ENCODE assay signal across 31 mouse cellular contexts in genomic region chr11:50387697-50388096, GRCm38 (mm10). TPM values are rescaled to one million over a fixed set of nuclear protein-coding genes. Genes with fewer than 3 reads are reported as not detected.
A peak's percentile ranks its signal among the peaks of the same experiment; 100 is the strongest.
DNase-seq lines count a peak whose midpoint lies in the region; ATAC-seq and TF ChIP-seq lines count a peak whose summit lies in the region.
"Had no signal": no experiment of that assay in that cellular context is flagged by ENCODE, and none has a peak within 500 bp of the region (broad histone marks: within the 10 kb centered on the region; RNA-seq: fewer than 3 reads in every experiment).

No protein-coding gene starts in this region.

- no peaks in the 10 kb centered on the region for H3K27me3 ChIP-seq in embryonic facial prominence, embryonic 12.5 days
- no peaks in the 10 kb centered on the region for H3K27me3 ChIP-seq in embryonic facial prominence, embryonic 10.5 days (replicated peaks; ENCODE audit: low read depth, poor library complexity, severe bottlenecking)
- no peaks in the 10 kb centered on the region for H3K27me3 ChIP-seq in heart, embryonic 12.5 days (replicated peaks)
- H3K27me3 ChIP-seq in heart, embryonic 11.5 days (ENCODE audit: control insufficient read depth, insufficient read depth, low read length), result no peaks in the 10 kb centered on the region
- H3K27me3 ChIP-seq in intestine, embryonic 14.5 days (replicated peaks; ENCODE audit: control insufficient read depth, insufficient read depth, low read length), result no peaks in the 10 kb centered on the region
- no peaks in the 10 kb centered on the region for H3K27me3 ChIP-seq in intestine, postnatal 0 days (replicated peaks; ENCODE audit: control insufficient read depth, insufficient read depth, low read length)
- no peaks in the 10 kb centered on the region for H3K27me3 ChIP-seq in midbrain, embryonic 15.5 days (replicated peaks)
- no peaks in the 10 kb centered on the region for H3K27me3 ChIP-seq in midbrain, embryonic 14.5 days (ENCODE audit: control insufficient read depth, insufficient read depth, low read length)
- H3K27me3 ChIP-seq: embryonic facial prominence, embryonic 15.5 days; forebrain, embryonic 15.5 days; heart, embryonic 15.5 days; hindbrain, embryonic 15.5 days; megakaryocyte, embryonic 14.5 days; Patski; stomach, embryonic 15.5 days had no signal

- no peaks in the 10 kb centered on the region for H3K9me3 ChIP-seq in embryonic facial prominence, embryonic 12.5 days
- no peaks in the 10 kb centered on the region for H3K9me3 ChIP-seq in embryonic facial prominence, embryonic 10.5 days
- H3K9me3 ChIP-seq in heart, embryonic 12.5 days (replicated peaks), result no peaks in the 10 kb centered on the region
- no peaks in the 10 kb centered on the region for H3K9me3 ChIP-seq in heart, embryonic 11.5 days (replicated peaks; ENCODE audit: control insufficient read depth, low read length)
- no peaks in the 10 kb centered on the region for H3K9me3 ChIP-seq in intestine, embryonic 14.5 days (ENCODE audit: control insufficient read depth, low read length)
- no peaks in the 10 kb centered on the region for H3K9me3 ChIP-seq in intestine, postnatal 0 days (ENCODE audit: control insufficient read depth)
- H3K9me3 ChIP-seq in midbrain, embryonic 15.5 days, result no peaks in the 10 kb centered on the region
- H3K9me3 ChIP-seq in midbrain, embryonic 14.5 days (ENCODE audit: control insufficient read depth, low read length), result no peaks in the 10 kb centered on the region
- H3K9me3 ChIP-seq: embryonic facial prominence, embryonic 15.5 days; forebrain, embryonic 15.5 days; G1E; heart, embryonic 15.5 days; hindbrain, embryonic 15.5 days; megakaryocyte, embryonic 14.5 days; stomach, embryonic 15.5 days had no signal

- H3K27ac ChIP-seq in embryonic facial prominence, embryonic 12.5 days, result peak overlapping the region; percentile 1; the same call in 1 of the 2 replicates
- H3K27ac ChIP-seq in embryonic facial prominence, embryonic 10.5 days (replicated peaks), result no peak overlapping the region
- H3K27ac ChIP-seq in heart, embryonic 12.5 days (ENCODE audit: poor library complexity, severe bottlenecking), result 0 out of 2 replicates have a peak overlapping the region, but pooled peaks have one; percentile 0
- no peak overlapping the region for H3K27ac ChIP-seq in heart, embryonic 11.5 days (ENCODE audit: low read depth, low read length)
- no peak overlapping the region for H3K27ac ChIP-seq in intestine, embryonic 14.5 days (ENCODE audit: low read depth)
- H3K27ac ChIP-seq in intestine, postnatal 0 days (ENCODE audit: low read depth, low read length), result no peak overlapping the region; the same call in 1 of the 2 replicates
- H3K27ac ChIP-seq in midbrain, embryonic 15.5 days, result no peak overlapping the region
- H3K27ac ChIP-seq in midbrain, embryonic 14.5 days (replicated peaks; ENCODE audit: low read depth, low read length), result no peak overlapping the region
- H3K27ac ChIP-seq: embryonic facial prominence, embryonic 15.5 days; forebrain, embryonic 15.5 days; gastrocnemius, adult 2 months; heart, embryonic 15.5 days; hindbrain, embryonic 15.5 days; stomach, embryonic 15.5 days had no signal

- H3K36me3 ChIP-seq in embryonic facial prominence, embryonic 12.5 days, result peaks cover 57% of the 10 kb centered on the region
- H3K36me3 ChIP-seq in embryonic facial prominence, embryonic 10.5 days (replicated peaks), result peaks cover 96% of the 10 kb centered on the region
- peaks cover 63% of the 10 kb centered on the region for H3K36me3 ChIP-seq in heart, embryonic 12.5 days
- H3K36me3 ChIP-seq in heart, embryonic 11.5 days (ENCODE audit: control insufficient read depth, insufficient read depth, low read length), result peaks cover 24% of the 10 kb centered on the region
- peaks cover 79% of the 10 kb centered on the region for H3K36me3 ChIP-seq in intestine, embryonic 14.5 days (ENCODE audit: control insufficient read depth, insufficient read depth, low read length)
- H3K36me3 ChIP-seq in intestine, postnatal 0 days (ENCODE audit: control insufficient read depth, insufficient read depth), result peaks cover 62% of the 10 kb centered on the region
- H3K36me3 ChIP-seq in midbrain, embryonic 15.5 days (replicated peaks), result peaks cover 37% of the 10 kb centered on the region
- H3K36me3 ChIP-seq in midbrain, embryonic 14.5 days (ENCODE audit: control insufficient read depth, insufficient read depth, low read length), result peaks cover 82% of the 10 kb centered on the region

- no peak overlapping the region for H3K4me2 ChIP-seq in embryonic facial prominence, embryonic 12.5 days (replicated peaks)
- no peak overlapping the region for H3K4me2 ChIP-seq in heart, embryonic 12.5 days
- no peak overlapping the region for H3K4me2 ChIP-seq in heart, embryonic 11.5 days
- H3K4me2 ChIP-seq in intestine, embryonic 14.5 days (ENCODE audit: low read length), result no peak overlapping the region
- no peak overlapping the region for H3K4me2 ChIP-seq in intestine, postnatal 0 days (replicated peaks; ENCODE audit: low read depth)
- H3K4me2 ChIP-seq in midbrain, embryonic 15.5 days, result no peak overlapping the region
- H3K4me2 ChIP-seq in midbrain, embryonic 14.5 days (ENCODE audit: low read length), result no peak overlapping the region
- H3K4me2 ChIP-seq: embryonic facial prominence, embryonic 15.5 days; forebrain, embryonic 15.5 days; heart, embryonic 15.5 days; hindbrain, embryonic 15.5 days; stomach, embryonic 15.5 days had no signal

- H3K4me1 ChIP-seq in embryonic facial prominence, embryonic 12.5 days, result no peaks in the 10 kb centered on the region
- no peaks in the 10 kb centered on the region for H3K4me1 ChIP-seq in embryonic facial prominence, embryonic 10.5 days
- peaks cover 15% of the 10 kb centered on the region for H3K4me1 ChIP-seq in heart, embryonic 12.5 days (replicated peaks)
- peaks cover 10% of the 10 kb centered on the region; the same call in 1 of the 2 replicates for H3K4me1 ChIP-seq in heart, embryonic 11.5 days (ENCODE audit: control insufficient read depth, insufficient read depth, low read length)
- no peaks in the 10 kb centered on the region for H3K4me1 ChIP-seq in intestine, embryonic 14.5 days (replicated peaks; ENCODE audit: control insufficient read depth, insufficient read depth, low read length)
- no peaks in the 10 kb centered on the region for H3K4me1 ChIP-seq in intestine, postnatal 0 days (replicated peaks; ENCODE audit: control insufficient read depth, insufficient read depth, low read length)
- no peaks in the 10 kb centered on the region for H3K4me1 ChIP-seq in midbrain, embryonic 15.5 days
- no peaks in the 10 kb centered on the region for H3K4me1 ChIP-seq in midbrain, embryonic 14.5 days (ENCODE audit: control insufficient read depth, insufficient read depth, low read length)
- H3K4me1 ChIP-seq: embryonic facial prominence, embryonic 15.5 days; hindbrain, embryonic 15.5 days; stomach, embryonic 15.5 days had no signal

- no peak for DNase-seq in embryonic facial prominence, embryonic 10.5 days (ENCODE audit: low spot score)
- no peak for DNase-seq in intestine, embryonic 14.5 days (ENCODE audit: low spot score)
- no peak for DNase-seq in midbrain, embryonic 14.5 days
- DNase-seq: adrenal gland, postnatal 10 days; cerebellum, adult 11 months; cerebellum, adult 9-10 months; gastrocnemius, adult 2 months; heart, postnatal 4 days; kidney, adult 9 months; kidney, postnatal 10 days; layer of hippocampus, postnatal 36 days; left cerebral cortex, postnatal 4 days; liver; right cerebral cortex, postnatal 25 days had no signal

- H3K9ac ChIP-seq in embryonic facial prominence, embryonic 12.5 days, result no peak overlapping the region
- H3K9ac ChIP-seq in heart, embryonic 12.5 days, result no peak overlapping the region
- H3K9ac ChIP-seq in heart, embryonic 11.5 days (ENCODE audit: low read depth, low read length), result no peak overlapping the region
- H3K9ac ChIP-seq in intestine, embryonic 14.5 days (ENCODE audit: low read length), result no peak overlapping the region
- H3K9ac ChIP-seq in intestine, postnatal 0 days (ENCODE audit: low read depth, low read length), result no peak overlapping the region
- no peak overlapping the region for H3K9ac ChIP-seq in midbrain, embryonic 15.5 days
- H3K9ac ChIP-seq in midbrain, embryonic 14.5 days (replicated peaks; ENCODE audit: low read length), result no peak overlapping the region
- H3K9ac ChIP-seq: embryonic facial prominence, embryonic 15.5 days; forebrain, embryonic 15.5 days; heart, embryonic 15.5 days; hindbrain, embryonic 15.5 days; stomach, embryonic 15.5 days had no signal

- H3K4me3 ChIP-seq in embryonic facial prominence, embryonic 12.5 days, result no peak overlapping the region
- H3K4me3 ChIP-seq in embryonic facial prominence, embryonic 10.5 days, result no peak overlapping the region
- H3K4me3 ChIP-seq in heart, embryonic 12.5 days, result no peak overlapping the region
- H3K4me3 ChIP-seq in heart, embryonic 11.5 days (ENCODE audit: low read depth, low read length), result no peak overlapping the region
- no peak overlapping the region for H3K4me3 ChIP-seq in intestine, embryonic 14.5 days (ENCODE audit: low read depth, low read length)
- no peak overlapping the region for H3K4me3 ChIP-seq in intestine, postnatal 0 days (ENCODE audit: low read depth, low read length)
- H3K4me3 ChIP-seq in midbrain, embryonic 15.5 days, result no peak overlapping the region
- no peak overlapping the region for H3K4me3 ChIP-seq in midbrain, embryonic 14.5 days (replicated peaks; ENCODE audit: low read depth, low read length)
- H3K4me3 ChIP-seq: embryonic facial prominence, embryonic 15.5 days; forebrain, embryonic 15.5 days; gastrocnemius, adult 2 months; heart, embryonic 15.5 days; hindbrain, embryonic 15.5 days; megakaryocyte, embryonic 14.5 days; stomach, embryonic 15.5 days had no signal

- no peak for ATAC-seq in embryonic facial prominence, embryonic 12.5 days (ENCODE audit: insufficient number of reproducible peaks, insufficient read depth, low FRiP score, low TSS enrichment)
- no peak for ATAC-seq in heart, embryonic 12.5 days (ENCODE audit: insufficient number of reproducible peaks, low FRiP score)
- ATAC-seq in heart, embryonic 11.5 days (replicated peaks; ENCODE audit: insufficient number of reproducible peaks, low FRiP score, low TSS enrichment), result no peak
- 0 out of 2 replicates have a peak, but pooled peaks have one; percentile 14 for ATAC-seq in intestine, embryonic 14.5 days (replicated peaks; ENCODE audit: low FRiP score, low TSS enrichment, low read depth)
- no peak for ATAC-seq in intestine, postnatal 0 days
- ATAC-seq in midbrain, embryonic 15.5 days (replicated peaks), result 0 out of 2 replicates have a peak, but pooled peaks have one; percentile 12
- ATAC-seq in midbrain, embryonic 14.5 days (ENCODE audit: low FRiP score, low TSS enrichment), result no peak
- ATAC-seq: forebrain, embryonic 15.5 days; intestine, embryonic 16.5 days; midbrain, embryonic 16.5 days; Patski had no signal

- TF ChIP-seq CTCF in intestine, postnatal 0 days (IDR thresholded peaks at IDR 0.05; ENCODE audit: low read depth), result no peak

- WGBS in embryonic facial prominence, embryonic 12.5 days, result 91% methylated on average over 4 of the region's 4 CpGs
- WGBS in embryonic facial prominence, embryonic 10.5 days, result 91% methylated on average over 4 of the region's 4 CpGs
- WGBS in heart, embryonic 12.5 days, result 76% methylated on average over 4 of the region's 4 CpGs
- WGBS in heart, embryonic 11.5 days (ENCODE audit: insufficient replicate concordance), result 81% methylated on average over 4 of the region's 4 CpGs
- 85% methylated on average over 4 of the region's 4 CpGs for WGBS in intestine, embryonic 14.5 days
- 83% methylated on average over 4 of the region's 4 CpGs for WGBS in intestine, postnatal 0 days
- WGBS in midbrain, embryonic 15.5 days, result 93% methylated on average over 4 of the region's 4 CpGs
- 91% methylated on average over 4 of the region's 4 CpGs for WGBS in midbrain, embryonic 14.5 days

RNA-seq across cellular contexts. Expression of gene Hnrnph1, which starts 10.9 kb away (rescaled TPM):
- 590 and 605 TPM in 2 replicates for polyA plus RNA-seq in embryonic facial prominence, embryonic 12.5 days (2016; fragmentation: Nextera tagmentation; extraction: Ambion mirVana)
- polyA plus RNA-seq in embryonic facial prominence, embryonic 10.5 days (2016; fragmentation: Nextera tagmentation; extraction: Ambion mirVana), result 611 and 614 TPM in 2 replicates
- 255 and 272 TPM in 2 replicates for polyA plus RNA-seq in heart, embryonic 12.5 days (2016; fragmentation: Nextera tagmentation; extraction: Ambion mirVana)
- 320 and 342 TPM in 2 replicates for polyA plus RNA-seq in heart, embryonic 11.5 days (2014; fragmentation: Nextera tagmentation; extraction: Ambion mirVana)
- polyA plus RNA-seq in intestine, embryonic 14.5 days (2014; fragmentation: Nextera tagmentation; extraction: Ambion mirVana), result 411 and 475 TPM in 2 replicates
- polyA plus RNA-seq in intestine, postnatal 0 days (2015; fragmentation: Nextera tagmentation; extraction: Ambion mirVana), result 111 and 112 TPM in 2 replicates
- 509 and 525 TPM in 2 replicates for polyA plus RNA-seq in midbrain, embryonic 15.5 days (2015; fragmentation: Nextera tagmentation; extraction: Ambion mirVana)
- polyA plus RNA-seq in midbrain, embryonic 14.5 days (2014; fragmentation: Nextera tagmentation; extraction: Ambion mirVana), result 539 and 584 TPM in 2 replicates

RNA-seq across cellular contexts. Expression of gene Cby3, which starts 33.4 kb away (rescaled TPM):
- polyA plus RNA-seq in embryonic facial prominence, embryonic 12.5 days (2016; fragmentation: Nextera tagmentation; extraction: Ambion mirVana), result 0.46 and 0.73 TPM in 2 replicates
- polyA plus RNA-seq in embryonic facial prominence, embryonic 10.5 days (2016; fragmentation: Nextera tagmentation; extraction: Ambion mirVana), result 0.52 TPM in 1 of 2 replicates, not detected in the other
- polyA plus RNA-seq in heart, embryonic 12.5 days (2016; fragmentation: Nextera tagmentation; extraction: Ambion mirVana), result 0.26 TPM in 1 of 2 replicates, not detected in the other
- polyA plus RNA-seq in heart, embryonic 11.5 days (2014; fragmentation: Nextera tagmentation; extraction: Ambion mirVana), result not detected in 2 replicates
- polyA plus RNA-seq in intestine, embryonic 14.5 days (2014; fragmentation: Nextera tagmentation; extraction: Ambion mirVana), result 0.27 TPM in 2 replicates
- polyA plus RNA-seq in intestine, postnatal 0 days (2015; fragmentation: Nextera tagmentation; extraction: Ambion mirVana), result 0.17 and 0.30 TPM in 2 replicates
- 1.2 and 1.6 TPM in 2 replicates for polyA plus RNA-seq in midbrain, embryonic 15.5 days (2015; fragmentation: Nextera tagmentation; extraction: Ambion mirVana)
- 0.32 and 0.77 TPM in 2 replicates for polyA plus RNA-seq in midbrain, embryonic 14.5 days (2014; fragmentation: Nextera tagmentation; extraction: Ambion mirVana)
- polyA plus RNA-seq: G1E; liver, embryonic 16.5 days; neural tube, embryonic 11.5 days; Patski had no signal

RNA-seq across cellular contexts. Expression of gene Rufy1, which starts 43.2 kb away (rescaled TPM):
- 24.9 and 27.1 TPM in 2 replicates for polyA plus RNA-seq in embryonic facial prominence, embryonic 12.5 days (2016; fragmentation: Nextera tagmentation; extraction: Ambion mirVana)
- polyA plus RNA-seq in embryonic facial prominence, embryonic 10.5 days (2016; fragmentation: Nextera tagmentation; extraction: Ambion mirVana), result 21.8 and 27.0 TPM in 2 replicates
- 19.6 and 21.8 TPM in 2 replicates for polyA plus RNA-seq in heart, embryonic 12.5 days (2016; fragmentation: Nextera tagmentation; extraction: Ambion mirVana)
- polyA plus RNA-seq in heart, embryonic 11.5 days (2014; fragmentation: Nextera tagmentation; extraction: Ambion mirVana), result 19.5 and 20.0 TPM in 2 replicates
- polyA plus RNA-seq in intestine, embryonic 14.5 days (2014; fragmentation: Nextera tagmentation; extraction: Ambion mirVana), result 21.6 and 24.8 TPM in 2 replicates
- 19.1 and 21.1 TPM in 2 replicates for polyA plus RNA-seq in intestine, postnatal 0 days (2015; fragmentation: Nextera tagmentation; extraction: Ambion mirVana)
- 28.1 and 29.5 TPM in 2 replicates for polyA plus RNA-seq in midbrain, embryonic 15.5 days (2015; fragmentation: Nextera tagmentation; extraction: Ambion mirVana)
- polyA plus RNA-seq in midbrain, embryonic 14.5 days (2014; fragmentation: Nextera tagmentation; extraction: Ambion mirVana), result 25.0 and 31.6 TPM in 2 replicates

Comparison
In these comparisons a context has a peak if more than half of its experiments do, and no peak if none do; other contexts are left out.
1. ATAC-seq: peak in intestine, embryonic 14.5 days (single experiment) and midbrain, embryonic 15.5 days (single experiment); none in embryonic facial prominence, embryonic 12.5 days (single experiment), heart, embryonic 12.5 days (single experiment), heart, embryonic 11.5 days (single experiment), intestine, postnatal 0 days (single experiment) and midbrain, embryonic 14.5 days (single experiment).
2. H3K27ac ChIP-seq: peak in embryonic facial prominence, embryonic 12.5 days (single experiment) and heart, embryonic 12.5 days (single experiment); none in embryonic facial prominence, embryonic 10.5 days (single experiment), heart, embryonic 11.5 days (single experiment), intestine, embryonic 14.5 days (single experiment), intestine, postnatal 0 days (single experiment), midbrain, embryonic 15.5 days (single experiment) and midbrain, embryonic 14.5 days (single experiment).